Mouse (Mus musculus) hindbrain, embryonic 13.5 days (tissue): Measurements from ENCODE around the gene Ppm1m. TPM values are rescaled to one million over a fixed set of nuclear protein-coding genes. Genes with fewer than 3 reads are reported as not detected.

Source experiments
- ATAC-seq: fragments of 200-750 bp; cut with Nextera tagmentation; 2 replicates; pipeline ENCODE4 v1.8.0; 2017; ENCODE audit warnings: moderate TSS enrichment; ENCODE audit not compliant: low FRiP score
- H3K27ac ChIP-seq: fragments of 300-500 bp; sonication (generic); 2 replicates; pipeline ENCODE4 v1.5.1; 2015; ENCODE audit warnings: inconsistent platforms, mild to moderate bottlenecking, moderate library complexity
- H3K27me3 ChIP-seq: fragments of 300-500 bp; sonication (generic); 2 replicates; pipeline ENCODE4 v1.6.1; 2015; ENCODE audit warnings: mild to moderate bottlenecking, inconsistent platforms
- H3K36me3 ChIP-seq: fragments of 300-500 bp; sonication (generic); 2 replicates; pipeline ENCODE4 v1.6.1; 2015; ENCODE audit warnings: mild to moderate bottlenecking, inconsistent platforms
- H3K4me1 ChIP-seq: fragments of 300-500 bp; sonication (generic); replicated peaks from 2 replicates; pipeline ENCODE4 v1.6.1; 2015; ENCODE audit warnings: inconsistent platforms
- H3K4me2 ChIP-seq: fragments of 300-500 bp; sonication (generic); 2 replicates; pipeline ENCODE4 v1.6.1; 2015; ENCODE audit warnings: inconsistent platforms, mild to moderate bottlenecking, moderate library complexity
- H3K4me3 ChIP-seq: fragments of 300-500 bp; sonication (generic); 2 replicates; pipeline ENCODE4 v1.5.1; 2015; ENCODE audit warnings: mild to moderate bottlenecking, inconsistent platforms
- H3K9ac ChIP-seq: fragments of 300-500 bp; sonication (generic); 2 replicates; pipeline ENCODE4 v1.6.1; 2015; ENCODE audit warnings: mild to moderate bottlenecking, inconsistent platforms
- H3K9me3 ChIP-seq: fragments of 300-500 bp; sonication (generic); 2 replicates; pipeline ENCODE4 v1.6.1; 2016; ENCODE audit warnings: inconsistent platforms
- WGBS: fragments of 180-500 bp; shearing (Covaris S2); methylation state at CpG from one replicate; pipeline ENCODE4 v1.1.7; 2015; 5-methylcytosine and 5-hydroxymethylcytosine counted together
- polyA plus RNA-seq: library from polyadenylated mRNA; unstranded; fragments of >200 nt; fragmentation: Nextera tagmentation; extraction: Ambion mirVana; gene quantifications from 2 replicates; pipeline ENCODE4 v1.2.1, GENCODE M21; 2015

The Ppm1m gene
- 16.6 and 19.0 TPM in 2 replicates for polyA plus RNA-seq

- H3K4me2 ChIP-seq: peak within 1 kb of the TSS; percentile 70
- H3K27me3 ChIP-seq: peaks cover 19% of the 10 kb centered on the region; the same call in 1 of the 2 replicates
- H3K36me3 ChIP-seq: no peaks in the 10 kb centered on the region
- H3K9me3 ChIP-seq: no peaks in the 10 kb centered on the region
- H3K4me1 ChIP-seq: peaks cover 49% of the 10 kb centered on the region
- ATAC-seq: no peak
- 38% methylated on average over 18 of the region's 18 CpGs for WGBS
- peak within 1 kb of the TSS; percentile 78 for H3K9ac ChIP-seq
- H3K27ac ChIP-seq: 0 out of 2 replicates have a peak within 1 kb of the TSS, but pooled peaks have one; percentile 4
- H3K4me3 ChIP-seq: peak within 1 kb of the TSS; percentile 52
Measured at GRCm38 (mm10) chr9:106199535-106200272, at the start of gene Ppm1m. Gene Ppm1m (minus strand): TSS chr9:106199746.

- Histone ChIP-seq H3K27me3 (no peaks in the 10 kb centered on the region), H3K36me3 (peaks cover 59% of the 10 kb centered on the region), H3K9ac (0 out of 2 replicates have a peak overlapping the region, but pooled peaks have one; percentile 6), H3K9me3 (no peaks in the 10 kb centered on the region), H3K4me1 (peaks cover 16% of the 10 kb centered on the region), H3K4me2 (no peak overlapping the region), H3K27ac (0 out of 2 replicates have a peak overlapping the region, but pooled peaks have one; percentile 15), H3K4me3 (no peak overlapping the region)
- 81% methylated on average over 19 of the region's 19 CpGs for WGBS
- no peak for ATAC-seq
Measured at GRCm38 (mm10) chr9:106242813-106243488, 43.4 kb upstream of the Ppm1m start.

GRCm38 (mm10) chr9:106241541-106242164, 42.1 kb upstream of the Ppm1m start:
- no peak for ATAC-seq
- Histone ChIP-seq H3K4me2 (no peak overlapping the region), H3K9ac (no peak overlapping the region), H3K27me3 (no peaks in the 10 kb centered on the region), H3K36me3 (peaks cover 72% of the 10 kb centered on the region), H3K27ac (no peak overlapping the region), H3K4me3 (no peak overlapping the region), H3K4me1 (peaks cover 7% of the 10 kb centered on the region), H3K9me3 (no peaks in the 10 kb centered on the region)
- WGBS: 93% methylated on average over 10 of the region's 10 CpGs

DNA sequence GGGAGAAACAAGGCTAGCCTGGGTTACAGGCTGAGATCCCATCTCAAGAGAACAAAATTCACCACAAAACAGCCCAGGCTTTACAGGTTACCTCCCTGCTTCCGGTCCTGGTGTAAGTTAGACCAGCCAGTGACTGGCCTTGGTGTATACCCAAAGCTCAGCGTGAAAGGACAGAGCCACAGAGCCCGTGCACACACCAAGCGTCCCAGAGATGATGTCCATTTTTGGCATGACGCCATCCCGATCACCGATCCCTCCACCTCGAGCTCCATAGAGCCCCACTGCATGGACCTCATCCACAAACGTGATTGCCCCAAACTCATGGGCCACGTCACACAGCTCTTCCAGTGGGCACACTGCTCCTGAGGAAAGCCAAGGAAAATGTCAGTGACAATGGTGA, 38.3 kb upstream of the Ppm1m start:
- 96% methylated on average over 10 of the region's 10 CpGs for WGBS
- H3K9me3 ChIP-seq: no peaks in the 10 kb centered on the region
- H3K27me3 ChIP-seq: no peaks in the 10 kb centered on the region
- peaks cover 100% of the 10 kb centered on the region for H3K36me3 ChIP-seq
- H3K9ac ChIP-seq: no peak overlapping the region
- no peak overlapping the region for H3K27ac ChIP-seq
- no peak overlapping the region for H3K4me3 ChIP-seq
- no peaks in the 10 kb centered on the region for H3K4me1 ChIP-seq
- no peak for ATAC-seq
- no peak overlapping the region for H3K4me2 ChIP-seq

DNA sequence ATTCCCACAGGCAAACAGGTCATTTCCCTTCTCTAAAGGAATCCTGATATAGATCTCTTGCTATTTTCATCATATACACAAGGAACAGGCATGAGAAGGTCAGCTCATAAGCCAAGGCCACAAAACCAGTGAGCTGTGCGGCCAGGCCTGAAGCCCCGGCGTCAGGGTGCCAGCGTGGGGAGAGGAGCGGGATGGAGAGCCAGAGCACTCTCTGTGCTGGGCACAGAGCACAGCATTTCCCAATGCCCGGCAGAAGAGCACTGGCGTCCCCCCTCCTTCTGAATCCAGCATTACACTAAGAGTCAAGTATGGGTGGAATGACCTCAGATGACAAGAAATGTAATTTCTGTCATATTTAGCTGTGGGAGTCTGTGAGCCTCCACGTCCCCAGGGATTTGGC, 37.9 kb upstream of the Ppm1m start:
- no peak for ATAC-seq
- H3K36me3 ChIP-seq: peaks cover 100% of the 10 kb centered on the region
- 88% methylated on average over 8 of the region's 8 CpGs for WGBS

DNA sequence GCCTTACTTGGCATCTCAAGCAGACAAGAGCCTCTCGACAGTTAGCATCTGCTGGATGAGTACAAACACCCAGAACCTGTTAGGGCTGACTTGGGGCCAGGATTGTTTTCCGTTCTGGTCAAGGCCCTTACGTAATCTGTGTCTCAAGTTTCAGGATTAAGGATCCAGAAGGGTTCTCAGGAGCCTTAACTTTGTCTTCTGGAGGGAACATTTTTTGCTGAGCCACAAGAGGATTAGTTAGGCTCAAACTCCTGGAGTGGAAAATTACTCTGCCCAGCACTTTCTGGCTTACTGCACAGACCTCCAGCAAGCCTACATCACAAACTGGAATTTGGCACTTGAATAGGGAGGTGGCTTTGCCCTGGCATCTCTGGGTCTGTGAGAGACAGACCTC, 37.3 kb upstream of the Ppm1m start:
- no peak for ATAC-seq
- Histone ChIP-seq H3K27ac (no peak overlapping the region), H3K9ac (no peak overlapping the region), H3K9me3 (no peaks in the 10 kb centered on the region), H3K4me3 (no peak overlapping the region), H3K27me3 (no peaks in the 10 kb centered on the region), H3K36me3 (peaks cover 96% of the 10 kb centered on the region), H3K4me1 (no peaks in the 10 kb centered on the region), H3K4me2 (no peak overlapping the region)
- WGBS: 90% methylated on average over 3 of the region's 3 CpGs

More for the DNA sequence above, 37.9 kb upstream of the Ppm1m start:
- H3K4me2 ChIP-seq: no peak overlapping the region
- no peak overlapping the region for H3K27ac ChIP-seq
- H3K4me3 ChIP-seq: no peak overlapping the region
- no peaks in the 10 kb centered on the region for H3K9me3 ChIP-seq
- H3K27me3 ChIP-seq: no peaks in the 10 kb centered on the region
- H3K9ac ChIP-seq: no peak overlapping the region
- no peaks in the 10 kb centered on the region for H3K4me1 ChIP-seq

DNA sequence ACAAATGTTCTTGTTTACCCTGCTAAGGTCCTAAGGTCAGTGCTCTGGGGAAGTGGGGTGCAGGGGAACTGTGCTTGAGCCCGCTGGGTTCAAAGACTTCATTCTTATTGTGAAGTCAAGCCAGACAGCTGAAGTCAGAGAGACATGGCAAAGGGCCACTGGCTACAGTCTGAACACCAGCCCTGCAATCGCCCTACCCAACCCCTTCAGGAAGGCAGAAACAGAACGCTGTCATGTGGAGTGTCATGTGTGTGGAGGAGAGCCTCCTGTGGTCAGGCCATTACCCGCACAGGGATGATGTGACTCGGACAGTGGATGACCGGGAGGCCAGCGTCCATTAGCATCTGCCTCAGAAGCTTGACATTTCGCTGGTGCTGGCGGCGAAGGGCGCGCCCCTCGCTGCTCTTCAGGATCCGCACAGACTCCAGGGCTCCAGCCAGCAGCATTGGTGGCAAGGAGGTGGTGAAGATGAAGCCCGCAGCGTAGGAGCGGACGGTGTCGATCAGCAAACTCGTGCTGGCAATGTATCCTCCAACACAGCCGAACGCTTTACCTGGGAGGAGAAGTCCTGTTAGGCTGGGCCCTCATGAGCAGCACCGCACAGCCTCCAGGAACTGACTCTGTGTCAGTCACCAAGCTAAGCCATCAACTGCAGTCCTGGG, 36.7 kb upstream of the Ppm1m start:
- Histone ChIP-seq H3K27ac (no peak overlapping the region), H3K4me1 (no peaks in the 10 kb centered on the region), H3K36me3 (peaks cover 91% of the 10 kb centered on the region), H3K4me3 (no peak overlapping the region), H3K9ac (no peak overlapping the region), H3K4me2 (no peak overlapping the region), H3K9me3 (no peaks in the 10 kb centered on the region), H3K27me3 (no peaks in the 10 kb centered on the region)
- ATAC-seq: no peak
- WGBS: 91% methylated on average over 23 of the region's 23 CpGs

DNA sequence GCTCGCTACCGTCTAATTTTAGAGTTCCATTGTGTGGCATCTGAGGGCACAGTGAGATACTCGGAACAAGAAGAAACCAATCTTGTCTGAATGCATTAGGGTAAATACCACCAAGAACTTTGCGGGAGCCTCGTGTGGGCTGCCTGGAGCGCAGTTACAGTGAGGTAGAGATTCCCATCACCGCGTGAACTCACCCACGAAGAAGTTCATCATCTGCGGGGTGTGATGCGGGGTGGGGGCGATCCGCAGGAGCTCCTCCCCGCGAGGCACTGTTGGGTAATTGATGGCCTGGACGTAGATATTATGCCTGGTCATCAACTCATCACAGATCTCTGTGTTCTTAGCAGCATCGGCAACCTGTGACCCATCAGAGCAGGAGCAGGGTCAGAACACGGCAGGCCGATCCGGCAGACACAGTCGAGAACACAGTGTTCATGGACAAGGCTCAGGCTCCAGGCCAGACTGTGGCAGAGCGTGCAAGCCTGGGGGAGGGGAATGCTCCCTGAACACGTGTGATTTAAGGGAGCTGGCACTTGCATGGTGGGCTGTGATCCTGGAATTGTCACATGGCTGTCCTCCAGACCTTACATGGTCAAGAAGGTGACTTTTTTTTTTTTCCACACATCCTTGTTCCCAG, 35.8 kb upstream of the Ppm1m start:
- 92% methylated on average over 23 of the region's 23 CpGs for WGBS
- no peaks in the 10 kb centered on the region for H3K4me1 ChIP-seq
- H3K9me3 ChIP-seq: no peaks in the 10 kb centered on the region
- no peak overlapping the region for H3K27ac ChIP-seq
- H3K4me2 ChIP-seq: no peak overlapping the region
- peaks cover 81% of the 10 kb centered on the region for H3K36me3 ChIP-seq
- H3K4me3 ChIP-seq: no peak overlapping the region
- H3K27me3 ChIP-seq: no peaks in the 10 kb centered on the region
- no peak overlapping the region for H3K9ac ChIP-seq
- ATAC-seq: no peak

DNA sequence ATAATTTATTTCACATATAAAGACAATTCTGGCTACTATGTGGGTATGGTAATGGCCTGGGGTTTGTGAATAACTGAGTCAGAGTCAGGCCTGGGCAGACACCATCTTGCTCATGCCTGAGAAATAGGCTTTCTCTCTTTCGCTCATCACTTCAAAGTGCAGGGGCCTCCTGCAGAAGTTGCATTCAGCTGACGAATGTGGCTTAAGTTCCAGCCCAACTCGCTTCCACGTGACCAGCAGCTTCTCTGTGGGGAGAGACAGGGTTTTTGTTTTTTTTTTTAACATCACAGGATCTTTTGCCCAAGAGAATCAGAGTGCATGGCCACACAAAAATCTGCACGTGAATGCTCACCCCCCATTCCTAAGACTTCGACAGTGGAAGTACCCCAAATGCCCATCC, 34.4 kb upstream of the Ppm1m start:
- H3K36me3 ChIP-seq: peaks cover 68% of the 10 kb centered on the region
- H3K4me3 ChIP-seq: no peak overlapping the region
- no peaks in the 10 kb centered on the region for H3K4me1 ChIP-seq
- H3K4me2 ChIP-seq: no peak overlapping the region
- WGBS: 85% methylated on average over 6 of the region's 6 CpGs
- H3K9me3 ChIP-seq: no peaks in the 10 kb centered on the region
- no peak overlapping the region for H3K27ac ChIP-seq
- no peaks in the 10 kb centered on the region for H3K27me3 ChIP-seq
- H3K9ac ChIP-seq: peak overlapping the region; percentile 43; the same call in 1 of the 2 replicates
- no peak for ATAC-seq

DNA sequence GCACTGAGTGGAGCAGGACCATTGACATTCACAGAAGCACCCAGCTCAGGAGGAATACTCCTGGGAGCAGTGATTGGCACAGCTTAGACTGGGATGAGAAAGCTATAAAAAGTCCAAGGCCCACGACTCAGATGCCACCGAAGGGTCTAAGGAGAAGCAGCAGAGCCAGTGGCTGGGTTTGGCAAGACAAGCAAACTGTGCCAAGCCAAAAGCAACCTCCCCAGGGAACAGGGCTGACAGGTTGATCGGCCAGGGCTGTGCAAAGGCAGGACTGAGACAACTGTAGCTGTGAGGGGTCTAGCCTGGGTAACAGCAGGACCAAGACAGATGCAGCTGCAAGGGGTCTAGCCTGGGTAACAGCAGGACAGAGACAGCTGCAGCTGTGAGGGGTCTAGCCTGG, 33.4 kb upstream of the Ppm1m start:
- Histone ChIP-seq H3K4me2 (no peak overlapping the region), H3K4me3 (no peak overlapping the region), H3K9me3 (no peaks in the 10 kb centered on the region), H3K27me3 (no peaks in the 10 kb centered on the region), H3K27ac (no peak overlapping the region), H3K36me3 (peaks cover 58% of the 10 kb centered on the region), H3K4me1 (no peaks in the 10 kb centered on the region), H3K9ac (no peak overlapping the region)
- ATAC-seq: no peak
- 91% methylated on average over 3 of the region's 3 CpGs for WGBS

DNA sequence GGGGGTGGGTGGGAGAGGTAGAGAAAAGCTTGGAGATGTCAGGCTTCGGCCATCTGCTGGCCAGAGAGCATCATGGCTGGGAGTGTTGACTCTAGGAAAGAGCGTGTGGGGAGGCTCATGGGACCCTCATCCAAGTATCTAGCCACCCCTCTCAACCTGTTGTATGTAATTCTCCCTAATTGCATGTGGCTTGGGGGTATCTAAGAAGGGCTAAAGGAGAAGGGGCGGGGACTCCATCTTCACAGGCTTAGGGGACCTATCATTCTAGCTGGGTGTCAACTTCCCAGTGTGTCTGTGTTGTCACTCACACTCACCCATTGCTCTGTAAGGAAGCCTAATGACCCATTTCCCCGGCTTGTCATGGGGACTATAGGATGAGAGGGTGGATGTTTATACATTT, 32.3 kb upstream of the Ppm1m start:
- Histone ChIP-seq H3K36me3 (peaks cover 46% of the 10 kb centered on the region), H3K9me3 (no peaks in the 10 kb centered on the region), H3K27me3 (no peaks in the 10 kb centered on the region), H3K9ac (no peak overlapping the region), H3K27ac (no peak overlapping the region), H3K4me2 (no peak overlapping the region), H3K4me1 (no peaks in the 10 kb centered on the region), H3K4me3 (no peak overlapping the region)
- 81% methylated on average over 4 of the region's 4 CpGs for WGBS
- ATAC-seq: no peak

DNA sequence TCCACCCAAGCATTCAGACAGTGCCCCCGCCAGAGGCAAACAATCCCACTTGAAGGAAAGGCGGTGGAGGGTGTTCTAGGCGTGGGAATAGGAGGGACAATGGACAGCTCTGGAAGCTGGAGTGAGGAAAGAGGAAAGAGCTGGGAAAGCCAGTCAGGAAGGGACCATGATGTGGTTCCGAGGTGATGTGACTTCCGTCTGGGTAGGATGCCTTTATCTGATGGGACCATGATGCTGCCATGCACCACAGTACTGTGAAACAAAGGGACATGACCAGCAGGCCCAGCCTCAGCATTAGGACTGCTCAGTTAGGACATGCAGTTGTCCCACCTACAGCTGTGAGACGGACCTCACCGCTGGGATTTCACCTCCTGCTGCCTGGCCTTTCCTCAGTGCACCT, 31.7 kb upstream of the Ppm1m start:
- Histone ChIP-seq H3K27ac (no peak overlapping the region), H3K9me3 (no peaks in the 10 kb centered on the region), H3K4me3 (no peak overlapping the region), H3K4me2 (no peak overlapping the region), H3K9ac (no peak overlapping the region), H3K36me3 (peaks cover 40% of the 10 kb centered on the region), H3K4me1 (peaks cover 4% of the 10 kb centered on the region; the same call in 1 of the 2 replicates), H3K27me3 (no peaks in the 10 kb centered on the region)
- 88% methylated on average over 7 of the region's 7 CpGs for WGBS
- no peak for ATAC-seq
